Mouse (Mus musculus): Measurements from ENCODE around the gene Pitx2.

- TF ChIP-seq CTCF (IDR thresholded peaks at IDR 0.05; ENCODE audit: borderline replicate concordance, control insufficient read depth, extremely low read depth, insufficient read depth, low read length, poor library complexity) (no peak), POLR2A (IDR thresholded peaks at IDR 0.05; ENCODE audit: control insufficient read depth, extremely low read depth, insufficient read depth, low read length, poor library complexity) (no peak)
Measured at GRCm38 (mm10) chr3:129250997-129251396, 51.3 kb downstream of the Pitx2 start.
